Mouse (Mus musculus) heart, adult 8-10 months (tissue): ENCODE results near the gene Amotl1. TPM values are rescaled to one million over a fixed set of nuclear protein-coding genes. Genes with fewer than 3 reads are reported as not detected.

Experiments
- DNase-seq: peaks from one replicate; pipeline ENCODE4 v3.0.0; 2022; ENCODE audit warnings: low spot score
- total RNA-seq, 4 experiments: library from RNA; stranded (reverse); gene quantifications; 2 replicates each; pipeline ENCODE4 v1.2.4; 2022

Amotl1 gene
- total RNA-seq, 4 experiments from 2014 or later = 56.2 to 65.0 (median 58.1) TPM

- DNase-seq = peak; percentile 30
These were observed 97.1 kb downstream of the Amotl1 start for GRCm38 (mm10) chr9:14547584-14548365.

GRCm38 (mm10) chr9:14544034-14544757, 100.7 kb downstream of the Amotl1 start:
- no peak for DNase-seq

- DNase-seq = no peak
These were observed 109.9 kb downstream of the Amotl1 start for GRCm38 (mm10) chr9:14534833-14535456.

- no peak for DNase-seq
These were observed 111.2 kb downstream of the Amotl1 start for GRCm38 (mm10) chr9:14533659-14534058.

- no peak for DNase-seq
These were observed 112.6 kb downstream of the Amotl1 start for GRCm38 (mm10) chr9:14532283-14532682.

GRCm38 (mm10) chr9:14530004-14530403, 114.9 kb downstream of the Amotl1 start:
- no peak for DNase-seq

- DNase-seq = peak; percentile 81
These were observed 121.3 kb downstream of the Amotl1 start for GRCm38 (mm10) chr9:14523408-14524043.

- DNase-seq = no peak
These were observed 123.2 kb downstream of the Amotl1 start for GRCm38 (mm10) chr9:14521695-14522094.

GRCm38 (mm10) chr9:14520971-14521670, 123.7 kb downstream of the Amotl1 start:
- DNase-seq = no peak

- no peak for DNase-seq
These were observed 126.8 kb downstream of the Amotl1 start for GRCm38 (mm10) chr9:14518105-14518504.

GRCm38 (mm10) chr9:14517296-14517695, 127.6 kb downstream of the Amotl1 start:
- no peak for DNase-seq

GRCm38 (mm10) chr9:14512633-14513445, 132.0 kb downstream of the Amotl1 start:
- DNase-seq = peak; percentile 16

- no peak for DNase-seq
These were observed 143.9 kb downstream of the Amotl1 start for GRCm38 (mm10) chr9:14500916-14501424.

GRCm38 (mm10) chr9:14500023-14500915, 144.6 kb downstream of the Amotl1 start, which contains the start of the genes Kdm4d and Cwc15:
Gene Kdm4d (minus strand): TSS chr9:14500482.
Gene Cwc15 (plus strand): TSS chr9:14500617.
- DNase-seq = peak; percentile 96

- no peak for DNase-seq
These were observed 145.8 kb downstream of the Amotl1 start for GRCm38 (mm10) chr9:14498896-14499705.
